In genomic region chr1:131200588-131200987, GRCm38 (mm10) we compare ENCODE assay signal across 11 mouse cellular contexts. TPM values are rescaled to one million over a fixed set of nuclear protein-coding genes. Genes with fewer than 3 reads are reported as not detected.
DNase-seq lines count a peak whose midpoint lies in the region; ATAC-seq and TF ChIP-seq lines count a peak whose summit lies in the region.
"Had no signal": no experiment of that assay in that cellular context is flagged by ENCODE, and none has a peak within 500 bp of the region (broad histone marks: within the 10 kb centered on the region; RNA-seq: fewer than 3 reads in every experiment).

No protein-coding gene starts in this region.

- no peaks in the 10 kb centered on the region for H3K9me3 ChIP-seq in lung, embryonic 14.5 days (ENCODE audit: low read depth, low read length)
- no peaks in the 10 kb centered on the region for H3K9me3 ChIP-seq in lung, postnatal 0 days (ENCODE audit: low read length)
- no peaks in the 10 kb centered on the region for H3K9me3 ChIP-seq in embryonic facial prominence, embryonic 14.5 days (ENCODE audit: control insufficient read depth, low read length)
- H3K9me3 ChIP-seq: forebrain, embryonic 15.5 days had no signal

- H3K4me3 ChIP-seq in gastrocnemius, adult 2 months: no peak overlapping the region
- H3K4me3 ChIP-seq in lung, embryonic 14.5 days (ENCODE audit: low read depth, low read length): no peak overlapping the region
- no peak overlapping the region for H3K4me3 ChIP-seq in lung, postnatal 0 days (ENCODE audit: low read depth, low read length)
- H3K4me3 ChIP-seq in embryonic facial prominence, embryonic 14.5 days (ENCODE audit: low read depth, low read length): no peak overlapping the region
- H3K4me3 ChIP-seq: forebrain, embryonic 15.5 days had no signal

- peaks cover 10% of the 10 kb centered on the region; the same call in 1 of the 2 replicates for H3K4me1 ChIP-seq in lung, embryonic 14.5 days (ENCODE audit: insufficient read depth)
- H3K4me1 ChIP-seq in lung, postnatal 0 days (ENCODE audit: insufficient read depth, low read depth, low read length): no peaks in the 10 kb centered on the region
- H3K4me1 ChIP-seq in embryonic facial prominence, embryonic 14.5 days (ENCODE audit: control insufficient read depth, insufficient read depth, low read length): peaks cover 15% of the 10 kb centered on the region; the same call in 1 of the 2 replicates
- H3K4me1 ChIP-seq: forebrain, embryonic 15.5 days had no signal

- peak; percentile 48 for DNase-seq in gastrocnemius, adult 2 months
- DNase-seq in gastrocnemius, adult 18-20 months (ENCODE audit: low spot score): no peak
- DNase-seq in lung, embryonic 14.5 days: peak; percentile 55
- DNase-seq in lung, postnatal 0 days (ENCODE audit: low spot score): no peak
- peak; percentile 35 for DNase-seq in CD4-positive helper T cell, adult 2 months (ENCODE audit: low read depth, low spot score)
- DNase-seq in embryonic facial prominence, embryonic 14.5 days (ENCODE audit: low spot score): peak; percentile 88
- no peak for DNase-seq in right cerebral cortex, postnatal 25 days
- DNase-seq in testis, postnatal 10 days (ENCODE audit: low spot score): no peak

- TF ChIP-seq CTCF in gastrocnemius, adult 2 months (IDR thresholded peaks at IDR 0.05): no peak
- TF ChIP-seq CTCF in lung, embryonic 14.5 days (IDR thresholded peaks at IDR 0.05; ENCODE audit: low read depth): no peak
- TF ChIP-seq CTCF in lung, postnatal 0 days (IDR thresholded peaks at IDR 0.05): no peak

- intact Hi-C loops in gastrocnemius, adult 2 months (cut with DNase I): no loop called here

- H3K27me3 ChIP-seq in lung, embryonic 14.5 days (ENCODE audit: insufficient read depth, low read length): no peaks in the 10 kb centered on the region
- H3K27me3 ChIP-seq in lung, postnatal 0 days (replicated peaks; ENCODE audit: insufficient read depth, low read length): no peaks in the 10 kb centered on the region
- H3K27me3 ChIP-seq in embryonic facial prominence, embryonic 14.5 days (replicated peaks; ENCODE audit: control insufficient read depth, insufficient read depth, low read length): no peaks in the 10 kb centered on the region
- H3K27me3 ChIP-seq: forebrain, embryonic 15.5 days; Patski had no signal

- no peak for TF ChIP-seq EP300 in lung, postnatal 0 days (IDR thresholded peaks at IDR 0.05)

- no peak overlapping the region for H3K4me2 ChIP-seq in lung, embryonic 14.5 days
- H3K4me2 ChIP-seq in lung, postnatal 0 days (replicated peaks; ENCODE audit: low read depth, low read length): no peak overlapping the region
- no peak overlapping the region for H3K4me2 ChIP-seq in embryonic facial prominence, embryonic 14.5 days (ENCODE audit: low read depth, low read length)
- H3K4me2 ChIP-seq: forebrain, embryonic 15.5 days had no signal

- no peaks in the 10 kb centered on the region for H3K36me3 ChIP-seq in lung, embryonic 14.5 days (ENCODE audit: insufficient read depth)
- H3K36me3 ChIP-seq in lung, postnatal 0 days (ENCODE audit: insufficient read depth, low read length): no peaks in the 10 kb centered on the region
- no peaks in the 10 kb centered on the region for H3K36me3 ChIP-seq in embryonic facial prominence, embryonic 14.5 days (ENCODE audit: control insufficient read depth, insufficient read depth, low read length)
- H3K36me3 ChIP-seq: forebrain, embryonic 15.5 days had no signal

- ATAC-seq in lung, embryonic 14.5 days (ENCODE audit: insufficient read depth): peak; percentile 10; the same call in 1 of the 2 replicates
- no peak for ATAC-seq in lung, postnatal 0 days
- peak; percentile 35 for ATAC-seq in embryonic facial prominence, embryonic 14.5 days (ENCODE audit: low read depth)
- ATAC-seq: forebrain, embryonic 15.5 days; Patski had no signal

- H3K9ac ChIP-seq in lung, embryonic 14.5 days: no peak overlapping the region
- no peak overlapping the region for H3K9ac ChIP-seq in lung, postnatal 0 days (replicated peaks; ENCODE audit: low read depth)
- no peak overlapping the region for H3K9ac ChIP-seq in embryonic facial prominence, embryonic 14.5 days (ENCODE audit: low read depth, low read length)
- H3K9ac ChIP-seq: forebrain, embryonic 15.5 days had no signal

- 31% methylated on average over 10 of the region's 10 CpGs for WGBS in lung, embryonic 14.5 days
- 27% methylated on average over 10 of the region's 10 CpGs for WGBS in lung, postnatal 0 days
- 28% methylated on average over 10 of the region's 10 CpGs for WGBS in embryonic facial prominence, embryonic 14.5 days

- no peak overlapping the region for H3K27ac ChIP-seq in gastrocnemius, adult 2 months
- no peak overlapping the region for H3K27ac ChIP-seq in lung, embryonic 14.5 days (ENCODE audit: low read depth)
- H3K27ac ChIP-seq in lung, postnatal 0 days (ENCODE audit: low read length): no peak overlapping the region
- H3K27ac ChIP-seq in embryonic facial prominence, embryonic 14.5 days (replicated peaks; ENCODE audit: low read depth, low read length): no peak overlapping the region
- H3K27ac ChIP-seq: forebrain, embryonic 15.5 days; hindbrain, postnatal 0 days had no signal

RNA-seq across cellular contexts. Expression of gene Rassf5, which starts 44.5 kb away (rescaled TPM):
- 1 to 10 TPM in 1 of 2 experiments, under 1 TPM in 1; 0.71 to 1.1 TPM for total RNA-seq in gastrocnemius, adult 2 months (2021)
- total RNA-seq in gastrocnemius, adult 18-20 months (2021): 1 to 10 TPM in 1 of 2 experiments, under 1 TPM in 1; 0.39 to 1.1 TPM
- 3.1 and 3.7 TPM in 2 replicates for polyA plus RNA-seq in lung, embryonic 14.5 days (2014; fragmentation: Nextera tagmentation; extraction: Ambion mirVana)
- 7.5 and 8.3 TPM in 2 replicates for polyA plus RNA-seq in lung, postnatal 0 days (2015; fragmentation: Nextera tagmentation; extraction: Ambion mirVana)
- 3.1 and 4.0 TPM in 2 replicates for polyA plus RNA-seq in embryonic facial prominence, embryonic 14.5 days (2014; fragmentation: Nextera tagmentation; extraction: Ambion mirVana)

RNA-seq across cellular contexts. Expression of gene Eif2d, which starts 47.6 kb away (rescaled TPM):
- 10 to 100 TPM; 26.2 to 29.2 TPM for total RNA-seq in gastrocnemius, adult 2 months (2021)
- 10 to 100 TPM; 25.8 to 28.9 TPM for total RNA-seq in gastrocnemius, adult 18-20 months (2021)
- 58.0 and 63.5 TPM in 2 replicates for polyA plus RNA-seq in lung, embryonic 14.5 days (2014; fragmentation: Nextera tagmentation; extraction: Ambion mirVana)
- 36.3 and 42.5 TPM in 2 replicates for polyA plus RNA-seq in lung, postnatal 0 days (2015; fragmentation: Nextera tagmentation; extraction: Ambion mirVana)
- polyA plus RNA-seq in embryonic facial prominence, embryonic 14.5 days (2014; fragmentation: Nextera tagmentation; extraction: Ambion mirVana): 53.5 and 59.4 TPM in 2 replicates

Comparison
In these comparisons a context has a peak if more than half of its experiments do, and no peak if none do; other contexts are left out.
1. DNase-seq: peak in gastrocnemius, adult 2 months (single experiment), lung, embryonic 14.5 days (single experiment), CD4-positive helper T cell, adult 2 months (single experiment) and embryonic facial prominence, embryonic 14.5 days (single experiment); none in gastrocnemius, adult 18-20 months (single experiment), lung, postnatal 0 days (single experiment), right cerebral cortex, postnatal 25 days (single experiment) and testis, postnatal 10 days (single experiment).